Mouse (Mus musculus) midbrain, postnatal 0 days (tissue): Measurements from ENCODE around the gene Cdk10. TPM values are rescaled to one million over a fixed set of nuclear protein-coding genes. Genes with fewer than 3 reads are reported as not detected.
"Not testable (repeated sequence)": the region's sequence is repeated elsewhere in the genome, so short reads cannot be mapped to it uniquely, and the experiment has no call there.

Experiments
- ATAC-seq: fragments of 200-750 bp; cut with Nextera tagmentation; 2 replicates; pipeline ENCODE4 v1.8.0; 2017; ENCODE audit warnings: moderate number of reproducible peaks, mild to moderate bottlenecking, moderate TSS enrichment, moderate library complexity; ENCODE audit not compliant: low FRiP score
- DNase-seq: peaks from one replicate; pipeline ENCODE4 v3.0.0-alpha.2; 2015; ENCODE audit warnings: low spot score
- H3K27ac ChIP-seq: fragments of 300-500 bp; sonication (generic); 2 replicates; pipeline ENCODE4 v1.5.1; 2014; ENCODE audit warnings: low read depth, mild to moderate bottlenecking, low read length, mixed read lengths
- H3K27me3 ChIP-seq: fragments of 300-500 bp; sonication (generic); 2 replicates; pipeline ENCODE4 v1.6.1; 2014; ENCODE audit warnings: low read length, control low read depth, mixed read lengths; ENCODE audit not compliant: insufficient read depth
- H3K36me3 ChIP-seq: fragments of 300-500 bp; sonication (generic); 2 replicates; pipeline ENCODE4 v1.6.1; 2014; ENCODE audit warnings: low read length, control low read depth, mixed read lengths; ENCODE audit not compliant: insufficient read depth
- H3K4me1 ChIP-seq: fragments of 300-500 bp; sonication (generic); 2 replicates; pipeline ENCODE4 v1.6.1; 2014; ENCODE audit warnings: mild to moderate bottlenecking, control low read depth, antibody characterized with exemption, low read length, mixed read lengths; ENCODE audit not compliant: insufficient read depth
- H3K4me2 ChIP-seq: fragments of 300-500 bp; sonication (generic); 2 replicates; pipeline ENCODE4 v1.6.1; 2014; ENCODE audit warnings: low read depth, mild to moderate bottlenecking, low read length, mixed read lengths; ENCODE audit not compliant: poor library complexity, severe bottlenecking
- H3K4me3 ChIP-seq: fragments of 300-500 bp; sonication (generic); 2 replicates; pipeline ENCODE4 v1.5.1; 2014; ENCODE audit warnings: low read depth, mild to moderate bottlenecking, low read length, moderate library complexity
- H3K9ac ChIP-seq: fragments of 300-500 bp; sonication (generic); replicated peaks from 2 replicates; pipeline ENCODE4 v1.6.1; 2014; ENCODE audit warnings: mild to moderate bottlenecking, low read length, moderate library complexity, mixed read lengths; ENCODE audit not compliant: poor library complexity, severe bottlenecking
- H3K9me3 ChIP-seq: fragments of 300-500 bp; sonication (generic); 2 replicates; pipeline ENCODE4 v1.6.1; 2016; ENCODE audit warnings: low read length, control low read depth
- CTCF ChIP-seq: IDR thresholded peaks from 2 replicates; pipeline ENCODE4 v1.5.1; 2016; ENCODE audit warnings: antibody characterized with exemption, mild to moderate bottlenecking
- WGBS: fragments of 180-500 bp; shearing (Covaris S2); extraction: QIAGEN DNeasy Blood & Tissue Kit; methylation state at CpG from one replicate; pipeline ENCODE4 v1.1.7; 2014; 5-methylcytosine and 5-hydroxymethylcytosine counted together
- polyA plus RNA-seq: library from polyadenylated mRNA; unstranded; fragments of >200 nt; fragmentation: Nextera tagmentation; extraction: Ambion mirVana; gene quantifications from 2 replicates; pipeline ENCODE4 v1.2.1, GENCODE M21; 2015
- total RNA-seq: library from RNA; depleted of rRNA; stranded (reverse); fragments of >200 nt; gene quantifications from 2 replicates; pipeline ENCODE4 v1.2.3, GENCODE M21; 2014

Cdk10 gene
- total and polyA plus RNA-seq, 2 experiments from 2014 or later: 57.8 to 70.3 TPM

- peak; percentile 73 for TF ChIP-seq CTCF
- no peaks in the 10 kb centered on the region for H3K27me3 ChIP-seq
- no peaks in the 10 kb centered on the region for H3K36me3 ChIP-seq
- no peak overlapping the region; the same call in 1 of the 2 replicates for H3K4me2 ChIP-seq
- no peaks in the 10 kb centered on the region for H3K9me3 ChIP-seq
- no peak overlapping the region for H3K9ac ChIP-seq
- H3K4me3 ChIP-seq: no peak overlapping the region
- no peaks in the 10 kb centered on the region for H3K4me1 ChIP-seq
- H3K27ac ChIP-seq: no peak overlapping the region
- DNase-seq: peak; percentile 85
- whole genome bisulfite sequencing: 2% methylated on average over 9 of the region's 9 CpGs
- no peak for ATAC-seq
Observed at GRCm38 (mm10) chr8:123190678-123191077, 34.0 kb upstream of the Cdk10 start.

GRCm38 (mm10) chr8:123191908-123192307 lies 32.7 kb upstream of the Cdk10 start:
- Histone ChIP-seq H3K4me1 (no peaks in the 10 kb centered on the region), H3K4me3 (no peak overlapping the region), H3K9me3 (no peaks in the 10 kb centered on the region), H3K9ac (no peak overlapping the region), H3K27ac (no peak overlapping the region), H3K36me3 (no peaks in the 10 kb centered on the region), H3K4me2 (no peak overlapping the region), H3K27me3 (no peaks in the 10 kb centered on the region)
- DNase-seq (no peak), ATAC-seq (no peak)
- 55% methylated on average over 8 of the region's 8 CpGs for WGBS
- TF ChIP-seq CTCF: no peak

- 85% methylated on average over 9 of the region's 9 CpGs for WGBS
- DNase-seq (no peak), ATAC-seq (no peak)
- TF ChIP-seq CTCF: no peak
- Histone ChIP-seq H3K36me3 (no peaks in the 10 kb centered on the region), H3K9ac (no peak overlapping the region), H3K27me3 (no peaks in the 10 kb centered on the region), H3K4me3 (no peak overlapping the region), H3K4me1 (no peaks in the 10 kb centered on the region), H3K9me3 (no peaks in the 10 kb centered on the region), H3K27ac (no peak overlapping the region), H3K4me2 (no peak overlapping the region)
Observed at GRCm38 (mm10) chr8:123193771-123194170, 30.9 kb upstream of the Cdk10 start.

DNA sequence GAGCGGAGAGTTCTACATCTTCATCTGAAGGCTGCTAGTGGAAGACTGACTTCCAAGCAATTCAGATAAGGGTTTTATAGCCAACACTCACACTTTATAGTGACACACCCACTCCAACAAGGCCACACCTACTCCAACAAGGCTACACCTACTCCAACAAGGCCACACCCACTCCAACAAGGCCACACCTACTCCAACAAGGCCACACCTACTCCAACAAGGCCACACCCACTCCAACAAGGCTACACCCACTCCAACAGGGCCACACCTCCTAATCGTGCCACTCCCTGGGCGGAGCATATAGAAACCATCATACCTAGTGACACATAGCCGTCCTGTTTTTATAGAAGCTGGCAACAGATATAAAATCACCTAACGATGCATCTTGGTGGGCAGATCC lies 27.6 kb upstream of the Cdk10 start:
- not testable (repeated sequence) for ATAC-seq, H3K4me1 ChIP-seq, H3K27ac ChIP-seq, H3K9me3 ChIP-seq, H3K4me3 ChIP-seq, H3K4me2 ChIP-seq, H3K27me3 ChIP-seq, DNase-seq, H3K36me3 ChIP-seq, H3K9ac ChIP-seq
- 75% methylated on average over 5 of the region's 5 CpGs for WGBS

- WGBS: 74% methylated on average over 14 of the region's 14 CpGs
Observed at GRCm38 (mm10) chr8:123199864-123200263, 24.8 kb upstream of the Cdk10 start.

DNA sequence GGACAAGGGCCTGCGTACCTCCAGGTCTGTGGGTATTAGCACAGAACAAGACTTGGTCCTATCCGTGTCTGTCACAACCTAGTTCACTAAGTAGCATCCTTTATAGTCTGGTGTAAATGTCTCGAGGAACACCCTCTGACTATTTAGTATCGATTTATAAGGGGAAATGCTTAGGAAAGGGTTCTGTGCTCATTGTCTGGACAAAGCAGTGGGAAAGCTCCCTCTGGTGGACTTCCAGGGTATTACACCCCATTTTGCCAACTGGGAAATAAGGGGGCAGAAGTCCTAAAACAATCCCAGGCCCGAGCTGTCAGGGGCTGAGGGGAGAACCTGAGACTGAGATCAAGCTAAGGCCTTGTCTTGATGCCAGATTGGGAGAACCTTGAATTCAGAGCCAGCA lies 22.4 kb upstream of the Cdk10 start:
- peak; percentile 99 for TF ChIP-seq CTCF
- Histone ChIP-seq H3K9ac (no peak overlapping the region), H3K9me3 (no peaks in the 10 kb centered on the region), H3K4me2 (no peak overlapping the region), H3K27ac (0 out of 2 replicates have a peak overlapping the region, but pooled peaks have one; percentile 39), H3K4me1 (no peaks in the 10 kb centered on the region), H3K4me3 (no peak overlapping the region), H3K27me3 (no peaks in the 10 kb centered on the region), H3K36me3 (peaks cover 16% of the 10 kb centered on the region)
- DNase-seq: peak; percentile 83
- no peak for ATAC-seq
- 22% methylated on average over 5 of the region's 5 CpGs for WGBS

More at GRCm38 (mm10) chr8:123199864-123200263, 24.8 kb upstream of the Cdk10 start:
- DNase-seq (no peak), ATAC-seq (no peak)
- H3K27me3 ChIP-seq: no peaks in the 10 kb centered on the region
- no peaks in the 10 kb centered on the region for H3K9me3 ChIP-seq
- H3K4me2 ChIP-seq: no peak overlapping the region
- no peak for TF ChIP-seq CTCF
- no peak overlapping the region for H3K4me3 ChIP-seq
- H3K9ac ChIP-seq: no peak overlapping the region
- H3K4me1 ChIP-seq: no peaks in the 10 kb centered on the region
- no peak overlapping the region for H3K27ac ChIP-seq
- no peaks in the 10 kb centered on the region for H3K36me3 ChIP-seq
